Mouse (Mus musculus) hindbrain, embryonic 16.5 days (tissue): ENCODE results near the gene Brix1. TPM values are rescaled to one million over a fixed set of nuclear protein-coding genes. Genes with fewer than 3 reads are reported as not detected.

Source experiments
- ATAC-seq: fragments of 200-750 bp; cut with Nextera tagmentation; 2 replicates; pipeline ENCODE4 v1.8.0; 2017; ENCODE audit warnings: moderate TSS enrichment, moderate library complexity
- H3K27ac ChIP-seq: fragments of 300-500 bp; sonication (generic); 2 replicates; pipeline ENCODE4 v1.5.1; 2014; ENCODE audit warnings: low read depth, mild to moderate bottlenecking, control low read depth, low read length, moderate library complexity
- H3K27me3 ChIP-seq: fragments of 300-500 bp; sonication (generic); replicated peaks from 2 replicates; pipeline ENCODE4 v1.6.1; 2014; ENCODE audit warnings: low read length; ENCODE audit not compliant: control insufficient read depth, insufficient read depth
- H3K36me3 ChIP-seq: fragments of 300-500 bp; sonication (generic); 2 replicates; pipeline ENCODE4 v1.6.1; 2014; ENCODE audit warnings: mild to moderate bottlenecking, low read length, moderate library complexity, mixed read lengths; ENCODE audit not compliant: control insufficient read depth, insufficient read depth
- H3K4me1 ChIP-seq: fragments of 300-500 bp; sonication (generic); 2 replicates; pipeline ENCODE4 v1.6.1; 2014; ENCODE audit warnings: low read depth, low read length; ENCODE audit not compliant: control insufficient read depth, insufficient read depth
- H3K4me2 ChIP-seq: fragments of 300-500 bp; sonication (generic); 2 replicates; pipeline ENCODE4 v1.6.1; 2014; ENCODE audit warnings: mild to moderate bottlenecking, low read length, control low read depth, moderate library complexity
- H3K4me3 ChIP-seq: fragments of 300-500 bp; sonication (generic); 2 replicates; pipeline ENCODE4 v1.5.1; 2014; ENCODE audit warnings: mild to moderate bottlenecking, low read length, control low read depth, moderate library complexity
- H3K9ac ChIP-seq: fragments of 300-500 bp; sonication (generic); 2 replicates; pipeline ENCODE4 v1.6.1; 2014; ENCODE audit warnings: low read depth, mild to moderate bottlenecking, control low read depth, low read length, moderate library complexity
- H3K9me3 ChIP-seq: fragments of 300-500 bp; sonication (generic); 2 replicates; pipeline ENCODE4 v1.6.1; 2014; ENCODE audit warnings: mild to moderate bottlenecking, low read length, moderate library complexity; ENCODE audit not compliant: control insufficient read depth
- WGBS: fragments of 180-500 bp; shearing (Covaris S2); extraction: QIAGEN DNeasy Blood & Tissue Kit; methylation state at CpG from one replicate; pipeline ENCODE4 v1.1.7; 2014; 5-methylcytosine and 5-hydroxymethylcytosine counted together
- polyA plus RNA-seq: library from polyadenylated mRNA; unstranded; fragments of >200 nt; fragmentation: Nextera tagmentation; extraction: Ambion mirVana; gene quantifications from 2 replicates; pipeline ENCODE4 v1.2.1, GENCODE M21; 2015

Gene Brix1
- polyA plus RNA-seq, 1 experiment from 2014 or later, result 40.2 TPM

DNA sequence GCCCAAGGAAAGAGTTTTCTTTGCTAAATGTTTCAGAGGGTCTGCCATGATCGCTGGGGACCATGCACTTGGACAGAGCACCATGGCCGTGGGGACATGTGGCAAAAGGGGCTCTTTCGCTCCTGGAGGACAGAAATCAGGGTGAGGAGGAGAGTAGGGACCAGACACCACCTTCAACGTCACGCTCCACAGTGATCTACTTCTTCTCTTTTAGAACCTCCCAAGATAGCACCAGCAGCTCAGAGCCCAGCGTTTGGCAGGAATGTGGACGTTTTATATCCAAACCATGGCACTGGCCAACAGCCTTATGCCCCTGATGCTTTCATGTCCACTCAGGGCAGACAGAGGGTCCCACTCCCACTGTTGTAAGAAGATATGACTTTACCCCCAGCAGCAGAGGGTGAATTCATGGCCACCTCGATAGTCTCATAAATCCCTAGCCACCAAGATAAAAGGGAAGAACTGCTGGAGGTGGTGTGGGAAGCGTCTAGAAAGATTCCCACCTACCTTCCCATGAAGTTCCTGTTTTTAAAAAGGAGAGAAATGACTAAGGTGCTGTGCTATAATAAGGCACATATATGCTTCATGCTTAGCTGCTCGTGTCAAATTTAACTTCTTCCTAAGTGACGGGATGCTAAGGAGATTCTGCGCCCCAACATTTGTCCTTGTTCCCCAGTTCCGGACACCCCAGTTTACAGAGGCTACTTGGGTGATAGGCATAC, 59.0 kb downstream of the Brix1 start:
- Histone ChIP-seq H3K4me1 (peaks cover 2% of the 10 kb centered on the region), H3K4me3 (no peak overlapping the region), H3K27me3 (no peaks in the 10 kb centered on the region), H3K9ac (no peak overlapping the region), H3K9me3 (no peaks in the 10 kb centered on the region), H3K27ac (no peak overlapping the region), H3K36me3 (no peaks in the 10 kb centered on the region), H3K4me2 (no peak overlapping the region)
- ATAC-seq, result no peak
- 94% methylated on average over 13 of the region's 13 CpGs for WGBS

DNA sequence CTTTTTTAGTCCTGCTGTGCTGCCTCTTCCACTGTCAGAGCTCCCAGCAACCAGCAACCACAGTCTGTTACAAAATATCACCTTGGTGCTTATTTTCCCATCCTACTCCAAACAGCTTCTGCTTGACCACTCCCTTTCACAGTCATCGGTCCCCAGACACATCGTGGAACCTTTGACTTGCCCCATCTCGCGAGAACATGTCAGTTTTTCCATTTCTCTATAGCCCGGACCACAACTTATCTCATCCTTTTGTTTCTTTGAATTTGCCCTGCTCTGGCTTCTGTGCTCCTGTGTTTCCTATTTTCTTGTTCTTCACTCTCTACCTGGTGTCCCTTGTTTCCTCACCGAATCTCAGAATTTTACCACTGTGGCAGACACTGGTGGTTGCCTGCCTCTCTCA, 59.6 kb downstream of the Brix1 start:
- H3K27me3 ChIP-seq, result no peaks in the 10 kb centered on the region
- no peaks in the 10 kb centered on the region for H3K9me3 ChIP-seq
- no peak overlapping the region for H3K4me2 ChIP-seq
- no peak overlapping the region for H3K4me3 ChIP-seq
- H3K27ac ChIP-seq, result no peak overlapping the region
- 95% methylated on average over 6 of the region's 6 CpGs for WGBS
- no peaks in the 10 kb centered on the region for H3K36me3 ChIP-seq
- no peak overlapping the region for H3K9ac ChIP-seq
- H3K4me1 ChIP-seq, result peaks cover 6% of the 10 kb centered on the region
- ATAC-seq, result no peak

Other genes with a start within 250 kb of the Brix1 start
- not detected in 2 replicates for gene Gm21973, start 160.6 kb downstream of the Brix1 start, polyA plus RNA-seq
- not detected in 2 replicates for gene Agxt2, start 127.4 kb downstream of the Brix1 start, polyA plus RNA-seq
- gene Dnajc21, start 15.4 kb downstream of the Brix1 start, polyA plus RNA-seq, result 5.9 and 6.4 TPM in 2 replicates
- 18.5 and 22.4 TPM in 2 replicates for gene Rad1, start 71 bp upstream of the Brix1 start, polyA plus RNA-seq
- gene Ttc23l, start 72.7 kb upstream of the Brix1 start, polyA plus RNA-seq, result not detected in 2 replicates
- 8.2 and 11.6 TPM in 2 replicates for gene Rai14, start 228.7 kb upstream of the Brix1 start, polyA plus RNA-seq